Mouse (Mus musculus) thymus, adult 2 months (tissue): ENCODE results near the gene Zfp655. TPM values are rescaled to one million over a fixed set of nuclear protein-coding genes. Genes with fewer than 3 reads are reported as not detected.

Source experiments
- DNase-seq: peaks from one replicate; pipeline ENCODE4 v3.0.0; 2021
- H3K27ac ChIP-seq: fragments of 200-500 bp; 2 replicates; pipeline ENCODE4 v1.5.1; 2012; ENCODE audit warnings: low read length, control low read depth; ENCODE audit not compliant: control insufficient read depth, insufficient read depth
- H3K27me3 ChIP-seq: fragments of 200-500 bp; 2 replicates; pipeline ENCODE4 v1.6.1; 2012; ENCODE audit warnings: mild to moderate bottlenecking, low read length, moderate library complexity, mixed read lengths; ENCODE audit not compliant: control insufficient read depth, insufficient read depth
- H3K36me3 ChIP-seq: fragments of 200-500 bp; 2 replicates; pipeline ENCODE4 v1.6.1; 2012; ENCODE audit warnings: mild to moderate bottlenecking, low read length, moderate library complexity; ENCODE audit not compliant: control insufficient read depth, insufficient read depth
- H3K4me1 ChIP-seq: fragments of 200-500 bp; replicated peaks from 2 replicates; pipeline ENCODE4 v1.6.1; 2012; ENCODE audit warnings: low read length; ENCODE audit not compliant: control insufficient read depth, insufficient read depth
- H3K4me3 ChIP-seq: fragments of 200-500 bp; 2 replicates; pipeline ENCODE4 v1.5.1; 2012; ENCODE audit warnings: mild to moderate bottlenecking, low read length, control low read depth, moderate library complexity; ENCODE audit not compliant: control insufficient read depth, insufficient read depth
- CTCF ChIP-seq: fragments of 200-500 bp; IDR thresholded peaks from 2 replicates; pipeline ENCODE4 v1.5.1; 2012; ENCODE audit warnings: mild to moderate bottlenecking, control low read depth, low read length, moderate library complexity, borderline replicate concordance; ENCODE audit not compliant: control insufficient read depth, poor library complexity, insufficient read depth; ENCODE audit errors: extremely low read depth
- POLR2A ChIP-seq: fragments of 200-500 bp; IDR thresholded peaks from 2 replicates; pipeline ENCODE4 v1.6.1; 2012; ENCODE audit warnings: mild to moderate bottlenecking, low read length, control low read depth, moderate library complexity; ENCODE audit not compliant: control insufficient read depth, poor library complexity, insufficient read depth; ENCODE audit errors: extremely low read depth
- WGBS: fragments of 180-500 bp; shearing (Covaris S2); methylation state at CpG from one replicate; pipeline ENCODE4 v1.1.7; 2018; 5-methylcytosine and 5-hydroxymethylcytosine counted together
- polyA plus RNA-seq: library from polyadenylated mRNA; depleted of rRNA; stranded (reverse); fragments of >200 nt; gene quantifications from 2 replicates; pipeline ENCODE4 v1.2.3, GENCODE M21; 2012

Gene Zfp655
- polyA plus RNA-seq, 1 experiment = 22.1 TPM

DNA sequence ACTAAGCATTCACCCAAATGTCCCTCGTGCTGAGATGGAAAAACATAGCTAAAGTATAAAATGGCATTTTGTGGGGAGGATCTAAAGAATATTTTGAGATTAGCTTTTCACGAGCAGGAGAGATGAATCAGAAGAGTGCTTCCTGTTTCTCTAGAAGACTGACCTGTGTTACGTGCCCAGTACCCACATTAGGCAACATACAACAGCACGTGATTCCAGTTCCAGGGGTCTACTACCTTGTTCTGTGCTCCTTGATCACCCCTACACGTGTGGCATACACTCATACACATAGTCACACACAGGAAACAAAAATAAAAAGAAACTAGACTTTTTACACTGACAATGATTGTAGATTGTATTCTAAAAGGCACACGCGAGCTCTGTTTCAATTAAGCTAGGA, 31.1 kb upstream of the Zfp655 start:
- no peaks in the 10 kb centered on the region for H3K27me3 ChIP-seq
- TF ChIP-seq POLR2A (no peak), CTCF (no peak)
- H3K36me3 ChIP-seq = peaks cover 9% of the 10 kb centered on the region
- H3K4me1 ChIP-seq = peaks cover 10% of the 10 kb centered on the region
- no peak overlapping the region for H3K4me3 ChIP-seq
- DNase-seq = no peak
- WGBS = 73% methylated on average over 7 of the region's 7 CpGs
- no peak overlapping the region for H3K27ac ChIP-seq

DNA sequence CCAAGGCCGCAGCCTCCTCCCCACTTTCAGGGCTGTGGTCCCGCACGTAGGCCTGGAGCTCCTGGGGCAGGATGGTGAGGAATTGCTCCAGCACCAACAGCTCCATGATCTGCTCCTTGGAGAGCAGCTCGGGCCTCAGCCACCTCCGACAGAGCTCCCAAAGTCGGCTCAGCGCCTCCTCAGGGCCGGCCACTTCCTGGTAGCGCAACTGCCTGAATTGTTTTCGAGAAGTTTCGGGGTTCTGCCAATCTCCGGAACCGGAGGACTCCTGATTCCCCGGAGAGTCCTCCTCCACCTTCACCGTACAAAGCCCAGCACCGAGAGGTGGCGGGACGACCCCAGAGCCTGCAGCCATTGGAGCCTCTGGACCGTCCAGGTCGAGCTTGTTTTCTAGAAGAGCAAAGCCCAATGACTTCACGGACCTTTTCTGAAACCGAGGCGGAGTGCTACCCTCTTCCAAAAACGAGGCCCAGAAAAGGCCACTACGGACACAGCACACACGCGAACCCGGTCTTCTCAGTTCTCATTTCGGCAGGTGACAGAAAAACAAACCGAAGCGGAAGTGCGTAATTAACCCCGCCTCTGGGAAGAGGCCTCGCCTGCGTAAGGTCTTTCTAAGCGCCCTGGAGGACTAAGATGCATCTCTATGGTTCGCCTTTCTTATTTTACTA, 30.1 kb upstream of the Zfp655 start, which contains the start of gene Zkscan14:
Gene Zkscan14 (minus strand): TSS at position 548 of the 671 bp plus-strand sequence.
- no peaks in the 10 kb centered on the region for H3K36me3 ChIP-seq
- peak within 1 kb of the TSS; percentile 87 for H3K27ac ChIP-seq
- DNase-seq = peak; percentile 74
- no peak for TF ChIP-seq CTCF
- 0 out of 2 replicates have a peak, but pooled peaks have one; percentile 43 for TF ChIP-seq POLR2A
- H3K4me1 ChIP-seq = peaks cover 14% of the 10 kb centered on the region
- no peaks in the 10 kb centered on the region for H3K27me3 ChIP-seq
- under 1% methylated on average over 37 of the region's 37 CpGs for WGBS
- H3K4me3 ChIP-seq = peak within 1 kb of the TSS; percentile 97

DNA sequence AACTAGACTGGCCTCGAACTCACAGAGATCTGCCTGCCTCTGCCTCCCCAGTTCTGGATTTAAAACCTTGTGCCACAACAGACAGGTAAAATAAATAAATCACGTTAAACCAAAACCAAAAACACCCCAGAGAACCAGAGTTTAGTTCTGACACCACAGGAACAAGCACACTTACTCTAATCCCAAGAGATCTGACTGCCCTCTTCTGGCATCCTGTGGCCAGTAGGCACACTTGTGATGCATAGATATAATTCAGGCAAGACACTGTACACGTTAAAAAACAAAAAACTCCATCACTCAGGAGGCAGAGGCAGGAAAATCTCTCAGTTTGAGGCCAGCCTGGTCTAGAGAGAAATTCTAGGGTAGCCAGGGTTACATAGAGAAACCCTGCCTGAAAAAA, 29.1 kb upstream of the Zfp655 start:
- H3K27ac ChIP-seq = no peak overlapping the region
- TF ChIP-seq CTCF (no peak), POLR2A (no peak)

DNA sequence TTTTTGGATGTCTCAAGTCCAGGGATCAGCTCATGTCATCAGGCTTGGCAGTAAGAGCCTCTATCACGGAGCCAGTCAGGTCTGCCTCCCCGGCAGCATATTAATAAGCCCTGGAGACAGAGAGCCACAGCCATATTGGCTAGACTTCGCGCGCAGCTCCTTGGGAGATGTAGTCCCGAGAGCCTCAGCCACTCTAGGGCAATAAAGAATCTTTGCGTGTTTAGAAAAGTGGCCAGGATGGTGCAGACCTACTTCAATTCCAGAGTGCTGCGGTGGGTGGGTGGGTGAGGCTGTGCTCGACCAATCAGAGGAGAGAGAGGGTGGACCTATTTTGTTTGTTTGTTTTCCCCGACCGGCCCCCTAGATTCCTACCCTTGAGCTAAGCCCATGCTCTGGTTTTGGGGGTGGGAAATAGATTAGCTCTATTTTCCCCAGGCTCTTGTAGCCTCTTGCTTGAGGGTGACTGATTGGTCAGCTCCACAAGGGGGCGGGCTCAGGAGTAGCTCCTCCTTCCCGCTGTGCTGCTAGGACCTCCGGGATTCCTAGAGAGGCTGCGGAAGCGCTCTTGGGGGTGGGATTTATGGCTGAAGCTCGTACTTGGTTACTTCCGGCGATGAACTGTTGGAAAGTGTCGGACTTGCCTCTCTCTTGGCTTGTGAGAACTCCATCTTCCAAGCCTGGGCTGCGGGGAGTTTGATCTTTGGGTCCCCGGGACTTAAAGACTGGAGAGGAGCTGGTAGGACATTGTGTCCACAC, 27.4 kb upstream of the Zfp655 start, which contains the start of gene Zkscan5:
Gene Zkscan5 (plus strand): TSS at position 627 of the 756 bp plus-strand sequence.
- no peaks in the 10 kb centered on the region for H3K27me3 ChIP-seq
- peak within 1 kb of the TSS; percentile 59; the same call in 1 of the 2 replicates for H3K27ac ChIP-seq
- under 1% methylated on average over 22 of the region's 22 CpGs for WGBS
- peak within 1 kb of the TSS; percentile 77 for H3K4me3 ChIP-seq
- peaks cover 14% of the 10 kb centered on the region for H3K4me1 ChIP-seq
- DNase-seq = peak; percentile 97
- no peaks in the 10 kb centered on the region for H3K36me3 ChIP-seq
- TF ChIP-seq CTCF (no peak), POLR2A (no peak)

More for the DNA sequence above, 29.1 kb upstream of the Zfp655 start:
- Histone ChIP-seq H3K27me3 (no peaks in the 10 kb centered on the region), H3K4me3 (no peak overlapping the region), H3K36me3 (no peaks in the 10 kb centered on the region), H3K4me1 (peaks cover 14% of the 10 kb centered on the region)
- 53% methylated on average over 3 of the region's 3 CpGs for WGBS
- DNase-seq = no peak

DNA sequence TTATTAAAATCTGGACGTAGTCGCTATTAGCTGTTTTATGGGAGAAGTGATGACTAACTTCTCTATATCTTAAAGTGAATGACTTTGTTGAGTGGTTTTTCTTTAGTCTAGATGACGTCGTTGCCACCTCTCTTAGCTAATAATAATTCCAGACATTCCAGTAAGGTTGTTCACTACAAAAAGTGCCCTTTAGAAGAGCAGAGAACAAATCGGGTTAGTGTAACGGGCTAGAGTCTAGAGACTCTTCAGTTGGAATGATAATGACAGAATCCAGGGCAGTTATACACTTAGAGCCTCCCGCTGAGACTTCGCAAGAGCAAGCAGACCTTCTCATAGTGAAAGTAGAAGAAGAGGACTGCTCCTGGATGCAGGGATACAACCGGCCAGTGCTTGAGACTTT, 26.5 kb upstream of the Zfp655 start:
- no peaks in the 10 kb centered on the region for H3K27me3 ChIP-seq
- 21% methylated on average over 9 of the region's 9 CpGs for WGBS
- TF ChIP-seq CTCF (no peak), POLR2A (no peak)
- peak overlapping the region; percentile 17; the same call in 1 of the 2 replicates for H3K4me3 ChIP-seq
- no peak overlapping the region for H3K27ac ChIP-seq
- no peaks in the 10 kb centered on the region for H3K36me3 ChIP-seq
- DNase-seq = no peak
- H3K4me1 ChIP-seq = peaks cover 14% of the 10 kb centered on the region

DNA sequence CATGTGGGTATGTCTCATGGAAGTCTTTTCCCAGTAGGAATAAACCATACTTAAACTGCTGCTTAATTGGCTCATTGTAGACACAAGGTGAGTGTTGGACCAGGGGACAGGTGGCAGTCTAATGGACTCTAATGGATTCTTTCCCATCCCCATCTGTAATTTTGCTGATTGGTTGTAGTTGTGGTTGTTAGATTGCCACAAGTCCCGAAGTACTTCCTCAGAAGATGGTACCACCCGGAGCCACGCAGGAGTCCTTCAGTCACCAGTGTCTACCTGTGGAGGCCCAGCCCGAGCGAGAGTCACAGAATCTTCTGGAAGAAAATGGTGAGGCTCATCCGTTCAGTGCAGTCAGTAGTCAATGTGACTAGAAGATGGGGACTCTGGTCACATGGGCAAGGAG, 24.1 kb upstream of the Zfp655 start:
- H3K4me3 ChIP-seq = no peak overlapping the region
- 97% methylated on average over 6 of the region's 6 CpGs for WGBS
- no peak for TF ChIP-seq CTCF
- TF ChIP-seq POLR2A = no peak
- no peaks in the 10 kb centered on the region; the same call in none of the 2 replicates for H3K36me3 ChIP-seq
- no peak for DNase-seq
- peaks cover 14% of the 10 kb centered on the region for H3K4me1 ChIP-seq
- no peaks in the 10 kb centered on the region for H3K27me3 ChIP-seq
- no peak overlapping the region for H3K27ac ChIP-seq
